Mouse (Mus musculus) natural killer cell, adult 2 months (primary cell): ENCODE measurements around the gene Rnaset2b.
"Not testable (repeated sequence)": the region's sequence is repeated elsewhere in the genome, so short reads cannot be mapped to it uniquely, and the experiment has no call there.

Experiments
- DNase-seq, 2 experiments: peaks; one replicate each; pipeline ENCODE4 v3.0.0; 2022; ENCODE audit warnings: low spot score in 2 of 2

Rnaset2b gene

DNA sequence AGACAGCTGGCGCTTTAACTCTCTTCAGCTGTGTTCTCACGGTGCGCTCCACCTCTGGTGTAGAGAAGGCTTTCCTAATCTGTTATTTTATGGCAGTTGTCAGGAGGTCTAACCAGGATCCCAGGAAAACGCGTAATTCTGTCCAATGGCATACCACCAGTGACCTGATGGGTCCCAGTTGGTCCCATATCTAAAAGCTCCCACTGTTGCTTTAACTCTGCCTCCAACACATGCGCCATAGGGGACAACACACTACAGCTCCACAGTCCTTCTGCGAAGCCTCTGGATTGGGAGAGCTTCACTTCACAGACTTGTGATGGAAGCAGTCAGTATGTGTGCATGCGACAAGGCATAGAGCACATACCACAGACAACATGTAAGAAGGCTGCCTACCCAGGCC, 9.7 kb downstream of the Rnaset2b start:
- DNase-seq, result not testable (repeated sequence)

- DNase-seq, result not testable (repeated sequence)
These were observed 15.7 kb downstream of the Rnaset2b start for GRCm38 (mm10) chr17:6986118-6986517.

DNA sequence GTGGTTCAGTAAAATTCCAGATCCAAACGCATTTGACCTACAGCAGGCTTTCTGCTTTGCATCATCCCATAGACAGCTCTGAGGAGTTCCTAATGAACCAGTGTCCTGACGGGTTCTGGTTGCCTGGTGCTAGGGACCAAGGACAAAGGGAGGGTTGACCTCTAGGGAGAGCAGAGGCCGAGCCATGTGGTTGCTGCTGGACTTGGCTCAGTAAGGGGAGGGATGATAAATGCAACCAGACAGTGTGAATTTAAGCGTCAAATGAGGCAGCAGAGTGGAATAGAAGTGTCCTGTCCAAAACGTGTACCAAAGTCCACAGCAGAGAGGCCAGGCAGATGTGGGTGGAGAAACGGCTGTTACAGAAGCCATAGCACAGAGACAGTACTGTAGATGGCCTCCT, 25.1 kb downstream of the Rnaset2b start:
- not testable (repeated sequence) for DNase-seq

- not testable (repeated sequence) for DNase-seq
These were observed 26.4 kb downstream of the Rnaset2b start for GRCm38 (mm10) chr17:6996826-6997225.

DNA sequence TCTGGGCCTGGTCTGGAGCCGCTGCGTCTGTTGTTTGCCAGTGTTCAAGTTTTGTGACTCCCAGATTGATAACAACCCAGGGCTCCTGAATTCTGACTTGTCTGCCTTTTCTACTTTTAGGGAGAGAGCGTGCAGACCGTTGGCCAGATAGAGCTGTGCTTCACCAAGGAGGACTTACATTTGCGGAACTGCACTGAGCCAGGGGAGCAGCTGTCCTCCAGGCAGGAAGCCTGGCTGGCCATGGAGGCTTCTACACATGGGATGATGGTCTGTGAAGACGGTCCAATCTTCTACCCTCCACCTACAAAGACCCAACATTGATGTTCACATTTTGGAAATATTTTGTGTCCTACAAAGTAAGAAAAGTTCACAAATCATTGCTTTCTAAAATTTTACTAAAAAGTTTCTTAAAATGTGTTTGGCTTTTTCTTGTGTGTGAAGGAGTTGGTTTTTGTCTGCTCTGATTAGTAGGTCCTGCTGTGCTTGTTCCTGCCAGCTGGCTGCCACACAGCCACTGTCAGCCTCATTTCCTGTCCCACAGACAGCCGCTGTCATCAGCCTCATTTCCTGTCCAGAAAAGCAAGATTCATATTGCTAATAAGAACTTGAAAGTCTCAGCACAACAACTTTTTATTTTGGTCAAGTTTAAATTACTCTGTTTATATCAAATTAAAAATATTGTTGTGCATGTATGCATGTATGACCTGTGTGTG, 27.5 kb downstream of the Rnaset2b start:
- DNase-seq, result not testable (repeated sequence)

DNA sequence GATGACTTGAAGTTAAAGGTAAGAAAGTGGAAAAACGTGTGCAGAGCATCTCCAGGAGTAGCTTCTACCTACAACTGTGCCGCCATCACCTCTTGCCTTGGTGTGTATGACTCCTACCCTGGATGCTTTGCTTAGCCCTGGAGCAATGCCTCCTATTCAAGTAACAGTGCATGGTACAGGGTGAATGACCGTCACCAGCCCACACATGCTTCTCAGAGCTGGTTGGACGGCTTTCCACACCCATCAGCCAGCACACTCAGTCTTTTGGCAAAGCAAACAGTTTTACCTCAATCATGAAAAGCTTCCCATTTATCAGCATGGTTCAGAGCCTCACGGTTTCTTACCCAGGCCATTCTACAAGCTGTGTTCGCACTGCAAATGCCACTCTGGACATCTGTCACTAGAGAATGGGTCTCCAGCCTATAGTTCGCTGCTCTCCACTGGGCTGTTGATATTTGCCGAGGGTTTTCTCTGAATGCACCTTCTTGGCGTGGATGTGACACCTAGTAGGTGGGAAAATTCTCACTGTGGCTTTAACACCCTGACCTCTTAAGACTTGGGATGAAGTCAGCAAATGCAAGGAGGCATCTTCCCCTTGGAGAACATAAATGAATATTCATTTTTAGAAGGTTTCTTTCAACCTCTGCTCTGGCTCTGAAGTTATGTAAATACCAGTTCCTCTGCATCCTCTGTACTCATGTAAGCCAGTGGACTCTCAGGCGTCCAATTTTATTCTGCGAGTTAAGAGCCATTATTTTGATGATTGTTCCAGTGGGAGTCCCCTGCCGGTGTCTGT, 31.6 kb downstream of the Rnaset2b start:
- DNase-seq, result not testable (repeated sequence)

DNA sequence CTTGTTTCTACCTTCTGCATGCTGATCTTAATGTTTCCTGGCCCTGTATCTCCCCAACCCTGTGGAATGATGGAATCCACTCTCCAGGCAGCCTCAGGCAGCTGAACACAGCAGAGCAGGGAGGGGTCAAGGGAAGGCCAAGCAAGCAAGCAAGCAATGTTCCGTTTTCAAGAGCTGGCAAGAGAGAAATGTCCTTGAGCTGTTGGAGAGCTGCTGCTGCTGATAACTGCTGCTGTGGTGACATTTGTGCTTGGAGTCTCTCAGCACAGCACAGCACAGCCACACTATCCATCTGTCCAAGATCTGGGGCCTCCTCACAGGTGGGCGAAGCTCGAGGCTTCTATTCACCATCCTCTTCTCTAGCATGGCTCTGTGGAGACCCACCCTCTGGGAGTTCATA, 33.0 kb downstream of the Rnaset2b start:
- not testable (repeated sequence) for DNase-seq

GRCm38 (mm10) chr17:7005646-7006045, 35.2 kb downstream of the Rnaset2b start:
- DNase-seq, result not testable (repeated sequence)

- DNase-seq, result not testable (repeated sequence)
These were observed 38.5 kb downstream of the Rnaset2b start for GRCm38 (mm10) chr17:7008885-7009284.

- not testable (repeated sequence) for DNase-seq
These were observed 39.0 kb downstream of the Rnaset2b start for GRCm38 (mm10) chr17:7009440-7009839.

GRCm38 (mm10) chr17:7009901-7010300, 39.5 kb downstream of the Rnaset2b start:
- DNase-seq, result not testable (repeated sequence)

DNA sequence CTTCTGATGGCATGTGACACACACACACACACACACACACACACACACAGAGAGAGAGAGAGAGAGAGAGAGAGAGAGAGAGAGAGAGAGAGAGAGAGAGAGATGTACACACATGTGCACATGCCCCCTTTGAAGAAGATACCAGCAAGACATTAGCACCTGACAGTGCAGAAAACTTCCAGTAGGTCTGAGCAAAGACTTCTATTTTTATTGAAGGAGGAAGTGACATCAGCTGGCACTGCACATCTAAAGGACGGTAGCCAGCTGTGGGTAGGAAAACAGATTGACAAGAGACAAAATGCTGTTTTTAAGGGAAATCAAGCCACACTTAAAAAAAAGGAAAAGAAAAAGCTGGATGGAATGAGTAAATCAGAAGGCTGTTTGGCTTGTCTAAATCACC, 43.8 kb downstream of the Rnaset2b start:
- not testable (repeated sequence) for DNase-seq

DNA sequence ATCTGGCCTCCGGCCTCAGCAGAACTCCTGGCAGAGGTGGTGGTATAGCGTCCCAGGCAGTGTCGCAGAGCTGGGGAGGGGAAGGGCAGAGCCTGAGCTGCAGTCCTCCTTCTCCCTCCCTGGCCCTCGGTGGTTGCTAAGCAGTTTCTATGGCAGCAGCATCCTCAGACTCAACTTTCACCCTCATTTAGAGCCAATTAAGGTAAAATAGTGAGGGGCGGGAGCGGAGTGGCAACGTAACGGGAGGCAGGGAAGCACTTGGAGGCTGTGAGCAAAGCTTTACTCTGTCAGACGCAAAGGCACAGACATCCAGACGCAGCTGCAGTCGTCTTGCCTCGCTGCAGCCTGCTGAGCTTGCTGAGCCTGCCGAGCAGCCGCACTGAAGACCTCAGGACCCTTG, 54.8 kb downstream of the Rnaset2b start, which contains the start of gene Gm1604a:
Gene Gm1604a, plus strand, starts transcription at position 312 of the 400 bp plus-strand sequence.
- not testable (repeated sequence) for DNase-seq

DNA sequence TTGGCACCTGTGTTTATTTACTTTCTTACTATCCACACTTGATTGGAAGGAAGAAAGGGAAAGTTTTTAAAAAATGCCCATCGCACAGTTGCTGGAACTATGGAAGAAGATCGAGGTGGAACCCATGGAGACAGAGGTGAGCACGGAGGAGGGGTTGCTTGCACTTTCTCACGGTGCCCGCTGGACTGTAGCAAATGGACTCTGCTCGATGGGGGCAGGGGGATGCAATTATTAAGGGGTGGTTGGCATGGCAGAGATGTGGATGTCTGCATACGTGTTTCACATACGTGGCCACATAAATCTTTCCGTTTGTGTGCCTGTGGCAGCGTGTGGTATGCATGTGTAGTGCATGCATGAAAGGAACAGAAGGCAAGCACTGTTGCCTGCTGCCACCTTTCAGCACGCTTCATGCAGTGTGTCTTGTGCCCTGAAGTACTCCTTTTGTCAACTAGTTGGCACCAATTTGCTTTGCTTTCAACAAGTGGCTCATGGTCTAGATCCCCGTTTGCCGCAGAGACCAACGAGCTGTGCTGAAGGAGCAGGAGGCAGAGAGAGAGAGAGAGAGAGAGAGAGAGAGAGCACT, 55.4 kb downstream of the Rnaset2b start:
- not testable (repeated sequence) for DNase-seq

DNA sequence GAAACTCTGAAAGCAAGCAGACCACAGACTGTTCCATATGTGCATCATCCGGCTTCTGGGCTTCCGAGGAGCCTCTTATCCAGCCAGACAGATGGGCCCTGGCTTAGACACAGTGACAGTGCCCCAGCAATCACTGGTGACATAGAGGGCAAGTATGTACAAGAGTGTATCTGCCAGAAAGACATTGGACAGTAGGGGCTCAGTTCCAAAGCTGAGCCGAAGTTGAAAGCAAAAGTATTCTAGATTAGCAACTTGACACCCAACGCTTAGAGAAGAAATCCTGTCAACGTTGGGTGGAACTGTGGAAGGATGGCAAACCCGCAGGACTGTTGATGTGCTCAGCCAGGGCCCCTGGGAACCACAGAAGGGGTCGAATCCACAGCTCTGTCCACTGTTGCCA, 59.8 kb downstream of the Rnaset2b start:
- DNase-seq, result not testable (repeated sequence)

DNA sequence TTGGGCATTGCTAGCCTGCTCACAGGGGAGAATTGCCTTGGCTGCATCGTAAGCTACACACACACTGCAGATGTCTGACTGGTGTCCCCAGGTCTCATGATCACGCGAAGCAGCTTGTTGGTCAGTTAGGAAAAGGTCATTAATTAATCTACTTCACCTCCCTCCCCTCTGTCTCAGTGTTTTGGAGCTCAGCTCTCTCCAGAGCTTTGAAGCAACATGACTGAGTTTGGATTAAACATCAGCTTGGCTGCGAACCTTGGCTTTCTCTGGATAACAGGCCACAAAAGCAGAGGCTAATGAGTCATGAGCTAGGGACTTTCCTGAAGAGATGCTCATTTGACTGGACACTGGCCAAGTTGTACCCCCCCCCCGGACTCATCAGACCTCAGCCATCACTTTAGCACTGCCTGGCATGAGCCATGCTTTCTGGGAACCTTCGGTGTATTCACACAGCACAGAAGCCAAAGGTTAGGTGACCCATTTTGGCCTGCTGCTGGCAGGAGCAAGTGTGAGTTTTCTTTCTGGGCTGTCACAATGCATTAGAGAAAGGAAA, 60.3 kb downstream of the Rnaset2b start:
- DNase-seq, result not testable (repeated sequence)

DNA sequence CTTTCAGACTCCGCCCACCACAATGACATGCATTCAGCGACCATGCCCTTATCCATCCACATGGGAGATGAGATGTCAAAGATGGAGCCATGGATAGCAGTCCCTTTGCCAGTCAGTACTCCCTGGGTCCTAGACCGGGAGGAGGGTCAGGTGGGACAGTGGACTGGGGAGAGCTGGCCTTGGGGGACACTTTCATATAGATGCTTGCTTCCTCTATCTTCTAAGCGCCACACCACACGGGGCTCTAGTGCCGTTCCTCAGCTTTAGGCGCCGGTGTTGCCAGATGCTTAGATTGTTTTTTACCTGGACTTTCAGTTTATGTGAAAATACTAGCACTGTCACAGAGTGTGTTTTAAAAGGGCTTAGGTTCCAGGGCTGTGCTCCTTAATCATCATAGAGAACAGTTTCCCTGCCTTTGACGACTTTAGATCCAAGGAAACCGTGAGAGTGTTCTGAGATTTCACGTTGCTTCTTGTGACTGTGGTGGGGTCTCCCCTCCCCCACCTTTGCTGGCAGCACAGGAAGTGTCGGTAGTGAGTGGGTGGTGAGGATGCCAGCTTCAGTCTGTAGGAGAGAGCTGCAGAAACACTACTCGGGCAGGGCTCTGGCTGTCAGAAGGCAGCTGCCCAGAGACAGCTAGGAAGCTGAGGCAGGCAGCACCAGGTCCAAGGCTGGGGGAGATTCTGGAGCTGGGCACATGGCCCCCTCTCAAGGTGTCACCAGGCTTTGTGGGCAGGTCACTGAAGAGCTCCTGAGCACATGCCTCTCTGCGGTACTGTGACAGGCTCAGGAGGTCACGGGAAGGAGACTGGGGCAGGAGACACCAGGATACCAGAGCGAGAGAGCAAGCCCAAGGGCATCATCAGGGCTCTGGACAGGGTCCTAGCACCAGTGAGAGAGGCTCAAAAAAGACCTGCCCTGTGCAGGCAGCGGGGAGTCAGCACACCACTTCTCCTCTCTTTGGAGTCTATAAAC, 63.0 kb downstream of the Rnaset2b start:
- DNase-seq, result not testable (repeated sequence)
